Mouse (Mus musculus): ENCODE measurements around the gene Efcab12. TPM values are rescaled to one million over a fixed set of nuclear protein-coding genes. Genes with fewer than 3 reads are reported as not detected.

Efcab12 gene
- total and polyA plus RNA-seq, 3 experiments = 0.04 to 0.54 (median 0.12) TPM

DNA sequence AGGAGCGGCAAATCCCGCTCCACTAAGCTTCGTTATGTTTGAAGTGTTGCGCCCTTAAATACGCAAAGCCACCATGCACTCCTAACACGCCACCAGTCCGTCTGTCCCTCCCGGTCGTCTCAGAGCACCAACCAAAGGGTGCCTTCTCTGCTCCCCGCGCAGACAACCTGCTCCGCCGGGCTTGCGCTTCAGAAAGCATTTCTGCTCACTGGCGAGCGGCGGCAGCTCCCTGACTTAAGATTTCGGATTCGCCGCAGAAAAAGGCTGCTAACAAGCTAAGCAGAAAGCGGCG is 30.1 kb downstream of the Efcab12 start:
- no peak overlapping the region for H3K4me2 ChIP-seq (ENCODE audit: insufficient read depth, low read depth, poor library complexity, severe bottlenecking)
- DNase-seq (ENCODE audit: extremely low read depth) = no peak
- in situ Hi-C loops (cut with MboI; ENCODE audit: low pct_ligation_motif_present, low pct_unique_long_range_greater_than_20kb, low sequenced_read_pairs) (no loop called here), dilution Hi-C loops (cut with MboI; ENCODE audit: extremely low pct_ligation_motif_present, extremely low pct_unique_long_range_greater_than_20kb, low sequenced_read_pairs) (no loop called here)
- H3K36me3 ChIP-seq (replicated peaks in 1 of 2; ENCODE audit: control insufficient read depth in 1 of 2, insufficient read depth in 1 of 2, low read length in 1 of 2) = peaks cover 39 to 69% of the 10 kb centered on the region in 2 experiments
- H3K9me3 ChIP-seq (replicated peaks; ENCODE audit: low read length) = no peaks in the 10 kb centered on the region
- H3K27me3 ChIP-seq (replicated peaks) = no peaks in the 10 kb centered on the region
- H3K9ac ChIP-seq (ENCODE audit: insufficient read depth, low read depth) = peak overlapping the region; percentile 100
- H3K27ac ChIP-seq (ENCODE audit: insufficient read depth, low read depth) = peak overlapping the region; percentile 73
- H3K4me3 ChIP-seq (replicated peaks in 1 of 3; ENCODE audit: low read depth in 2 of 3, low read length in 2 of 3, poor library complexity in 1 of 3) = peak overlapping the region; percentile 90 to 100 (median 93)
- H3K79me2 ChIP-seq (replicated peaks; ENCODE audit: control insufficient read depth, extremely low read depth, insufficient read depth, poor library complexity, severe bottlenecking) = peaks cover 40% of the 10 kb centered on the region
- peaks cover 0 to 28% of the 10 kb centered on the region in 2 experiments; a peak in 2 of 4 replicates for H3K4me1 ChIP-seq (ENCODE audit: control insufficient read depth in 1 of 2, insufficient read depth in 2 of 2)
- 0 out of 2 replicates have a peak, but pooled peaks have one; percentile 17 for TF ChIP-seq CHD1 (IDR thresholded peaks at IDR 0.05; ENCODE audit: low read depth, low read length)
- no peak for TF ChIP-seq JUND (conservative IDR thresholded peaks at IDR 0.05; ENCODE audit: low read depth, low read length)

DNA sequence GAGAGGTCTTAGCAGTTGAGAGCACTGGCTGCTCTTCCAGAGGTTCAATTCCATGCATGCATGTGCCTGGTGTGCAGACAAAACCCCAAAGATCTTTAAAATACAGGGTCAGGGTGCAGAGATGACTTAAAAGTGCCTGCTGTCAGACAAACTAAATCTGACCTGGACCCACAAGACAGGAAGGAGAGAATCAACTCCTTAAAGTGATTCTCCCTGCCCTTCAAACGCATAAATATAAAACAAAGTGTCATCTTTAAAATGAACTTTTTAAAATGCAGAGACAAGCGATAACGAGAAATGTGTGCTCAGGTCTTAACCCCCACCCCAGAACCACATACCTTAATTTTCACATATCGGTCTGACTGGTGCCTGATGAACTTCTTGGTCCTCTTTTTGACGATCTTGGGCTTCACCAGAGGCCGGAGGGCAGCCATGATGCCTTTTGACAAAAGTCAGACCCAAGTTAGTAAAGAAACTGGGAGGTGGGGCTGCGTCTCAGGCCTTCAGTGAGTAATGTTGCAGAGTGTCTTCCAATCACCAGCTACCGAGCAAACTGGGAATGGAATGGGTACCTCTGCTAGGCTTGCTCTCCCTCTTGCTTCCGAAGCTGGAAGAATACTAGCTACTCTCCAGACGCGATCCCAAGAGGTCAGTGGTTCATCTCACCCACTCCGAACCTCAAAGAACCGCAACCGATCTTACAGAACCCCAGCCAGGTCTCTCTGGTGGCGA is 30.6 kb downstream of the Efcab12 start:
- Histone ChIP-seq H3K4me3 (replicated peaks in 1 of 3; ENCODE audit: low read depth in 2 of 3, low read length in 2 of 3, poor library complexity in 1 of 3) (peak overlapping the region; percentile 90 to 100 (median 93)), H3K9me3 (replicated peaks; ENCODE audit: low read length) (no peaks in the 10 kb centered on the region), H3K79me2 (replicated peaks; ENCODE audit: control insufficient read depth, extremely low read depth, insufficient read depth, poor library complexity, severe bottlenecking) (peaks cover 40% of the 10 kb centered on the region), H3K27ac (ENCODE audit: insufficient read depth, low read depth) (peak overlapping the region; percentile 73), H3K4me2 (ENCODE audit: insufficient read depth, low read depth, poor library complexity, severe bottlenecking) (peak overlapping the region; percentile 71), H3K27me3 (replicated peaks) (no peaks in the 10 kb centered on the region), H3K36me3 (replicated peaks in 1 of 2; ENCODE audit: control insufficient read depth in 1 of 2, insufficient read depth in 1 of 2, low read length in 1 of 2) (peaks cover 41 to 71% of the 10 kb centered on the region in 2 experiments), H3K4me1 (ENCODE audit: control insufficient read depth in 1 of 2, insufficient read depth in 2 of 2) (peaks cover 0 to 28% of the 10 kb centered on the region in 2 experiments; a peak in 2 of 4 replicates), H3K9ac (ENCODE audit: insufficient read depth, low read depth) (peak overlapping the region; percentile 100)
- dilution Hi-C loops (cut with MboI; ENCODE audit: extremely low pct_ligation_motif_present, extremely low pct_unique_long_range_greater_than_20kb, low sequenced_read_pairs) (no loop called here), in situ Hi-C loops (cut with MboI; ENCODE audit: low pct_ligation_motif_present, low pct_unique_long_range_greater_than_20kb, low sequenced_read_pairs) (no loop called here)
- TF ChIP-seq CHD2 (IDR thresholded peaks at IDR 0.05; ENCODE audit: low read length) = no peak
- no peak for TF ChIP-seq ETS1 (conservative IDR thresholded peaks at IDR 0.05; ENCODE audit: low read depth, low read length)
- TF ChIP-seq MAX (IDR thresholded peaks at IDR 0.05; ENCODE audit: low read length) = no peak
- TF ChIP-seq NRF1 (IDR thresholded peaks at IDR 0.05; ENCODE audit: low read depth, low read length) = no peak
- TF ChIP-seq CTCF (conservative IDR thresholded peaks at IDR 0.05 in 1 of 2, IDR thresholded peaks at IDR 0.05 in 1 of 2; ENCODE audit: low read depth in 2 of 2, low read length in 2 of 2) = no peak
- TF ChIP-seq EP300 (IDR thresholded peaks at IDR 0.05; ENCODE audit: low read length) = no peak
- TF ChIP-seq NELFE (IDR thresholded peaks at IDR 0.05; ENCODE audit: low read depth, low read length) = no peak
- peak; percentile 68; the same call in 1 of the 2 replicates for TF ChIP-seq CHD1 (IDR thresholded peaks at IDR 0.05; ENCODE audit: low read depth, low read length)
- TF ChIP-seq UBTF (IDR thresholded peaks at IDR 0.05; ENCODE audit: low read depth, low read length) = no peak
- 0 out of 2 replicates have a peak, but pooled peaks have one; percentile 22 for TF ChIP-seq MYC (IDR thresholded peaks at IDR 0.05; ENCODE audit: low read depth, low read length)
- TF ChIP-seq HCFC1 (IDR thresholded peaks at IDR 0.05; ENCODE audit: low read depth, low read length) = no peak
- no peak for TF ChIP-seq ZC3H11A (IDR thresholded peaks at IDR 0.05; ENCODE audit: low read depth, low read length)
- no peak for TF ChIP-seq E2F4 (IDR thresholded peaks at IDR 0.05; ENCODE audit: insufficient replicate concordance, low read depth, low read length)
- no peak for DNase-seq (ENCODE audit: extremely low read depth)

Data from CH12.LX (cell line).